Mouse (Mus musculus) lung, adult 2 months (tissue): Measurements from ENCODE around the gene Ankrd65. TPM values are rescaled to one million over a fixed set of nuclear protein-coding genes. Genes with fewer than 3 reads are reported as not detected.
"Not testable (repeated sequence)": the region's sequence is repeated elsewhere in the genome, so short reads cannot be mapped to it uniquely, and the experiment has no call there.

Source experiments
- DNase-seq: peaks from one replicate; pipeline ENCODE4 v3.0.0; 2022
- H3K4me1 ChIP-seq: fragments of 200-500 bp; 2 replicates; pipeline ENCODE4 v1.6.1; 2011; ENCODE audit warnings: low read length; ENCODE audit not compliant: control insufficient read depth, insufficient read depth
- H3K4me3 ChIP-seq: fragments of 200-500 bp; replicated peaks from 2 replicates; pipeline ENCODE3; 2011; ENCODE audit warnings: low read depth, mild to moderate bottlenecking, control low read depth, low read length; ENCODE audit errors: extremely low read depth
- CTCF ChIP-seq: fragments of 200-500 bp; IDR thresholded peaks from 2 replicates; pipeline ENCODE4 v1.5.1; 2011; ENCODE audit warnings: mild to moderate bottlenecking, low read length, control low read depth; ENCODE audit not compliant: insufficient read depth
- POLR2A ChIP-seq: fragments of 200-500 bp; IDR thresholded peaks from 2 replicates; pipeline ENCODE4 v1.6.1; 2011; ENCODE audit warnings: low read depth, mild to moderate bottlenecking, control low read depth, low read length, borderline replicate concordance; ENCODE audit errors: extremely low read depth
- WGBS: fragments of 180-500 bp; shearing (Covaris S2); methylation state at CpG from one replicate; pipeline ENCODE4 v1.1.7; 2018; 5-methylcytosine and 5-hydroxymethylcytosine counted together
- polyA plus RNA-seq: library from polyadenylated mRNA; depleted of rRNA; stranded (reverse); fragments of >200 nt; gene quantifications from 2 replicates; pipeline ENCODE4 v1.2.3, GENCODE M21; 2012

Ankrd65 gene
- polyA plus RNA-seq, 1 experiment, result 17.3 TPM

DNA sequence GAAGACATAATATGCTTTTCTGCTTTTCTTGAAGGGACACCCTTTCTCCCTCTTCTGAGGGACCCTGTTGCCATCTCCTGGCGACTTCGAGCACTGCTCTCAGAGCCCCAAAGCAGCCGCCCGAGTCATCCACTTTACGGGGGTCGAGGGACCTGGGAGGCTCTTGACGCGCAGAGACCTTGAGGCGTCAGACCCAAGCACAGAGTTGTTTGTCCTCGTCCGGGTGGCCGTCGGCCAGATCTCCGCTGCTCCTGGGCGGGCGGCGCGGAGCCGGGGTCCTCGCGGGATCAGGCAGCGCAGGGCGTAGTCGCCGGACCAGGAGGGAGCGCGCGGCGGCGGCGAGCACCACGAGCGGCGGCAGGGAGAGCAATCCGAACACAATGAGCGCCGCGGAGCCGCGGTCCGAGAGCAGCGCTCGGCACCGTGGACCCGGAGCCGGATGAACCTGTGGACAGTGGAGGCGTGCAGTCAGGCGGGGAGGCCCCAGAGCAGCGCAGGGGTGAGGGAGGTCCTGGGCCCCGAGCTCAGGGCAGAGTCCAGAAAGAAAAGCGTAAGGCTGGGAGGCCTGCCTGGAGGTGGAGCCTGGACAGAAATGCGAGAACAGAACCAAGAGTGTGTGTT lies 6.0 kb upstream of the Ankrd65 start:
- peak overlapping the region; percentile 70 for H3K4me3 ChIP-seq
- H3K4me1 ChIP-seq, result no peaks in the 10 kb centered on the region
- peak; percentile 81 for DNase-seq
- no peak for TF ChIP-seq POLR2A
- peak; percentile 68 for TF ChIP-seq CTCF
- under 1% methylated on average over 52 of the region's 52 CpGs for WGBS

DNA sequence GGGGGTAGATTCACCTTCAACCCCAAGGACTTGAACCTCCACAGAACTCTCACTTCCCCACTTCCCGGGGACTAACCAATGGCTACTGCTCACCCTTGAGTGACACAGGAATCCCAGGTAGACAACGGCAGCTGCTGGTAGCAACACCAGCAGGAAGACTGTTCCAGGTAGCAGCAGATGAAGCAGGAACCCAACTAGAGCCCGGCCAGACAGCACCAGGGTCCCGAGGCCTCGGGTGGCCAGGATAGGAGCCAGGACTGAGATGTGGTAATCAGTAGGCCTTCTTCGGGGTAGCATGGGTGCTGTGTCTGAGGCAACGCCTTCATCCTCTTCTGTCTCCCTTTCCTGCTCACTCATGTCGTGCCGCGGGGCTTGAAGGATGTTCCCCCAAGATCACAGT lies 5.0 kb upstream of the Ankrd65 start:
- H3K4me1 ChIP-seq, result no peaks in the 10 kb centered on the region
- WGBS, result 83% methylated on average over 10 of the region's 10 CpGs
- TF ChIP-seq CTCF, result no peak
- TF ChIP-seq POLR2A, result no peak
- no peak overlapping the region for H3K4me3 ChIP-seq
- DNase-seq, result no peak

DNA sequence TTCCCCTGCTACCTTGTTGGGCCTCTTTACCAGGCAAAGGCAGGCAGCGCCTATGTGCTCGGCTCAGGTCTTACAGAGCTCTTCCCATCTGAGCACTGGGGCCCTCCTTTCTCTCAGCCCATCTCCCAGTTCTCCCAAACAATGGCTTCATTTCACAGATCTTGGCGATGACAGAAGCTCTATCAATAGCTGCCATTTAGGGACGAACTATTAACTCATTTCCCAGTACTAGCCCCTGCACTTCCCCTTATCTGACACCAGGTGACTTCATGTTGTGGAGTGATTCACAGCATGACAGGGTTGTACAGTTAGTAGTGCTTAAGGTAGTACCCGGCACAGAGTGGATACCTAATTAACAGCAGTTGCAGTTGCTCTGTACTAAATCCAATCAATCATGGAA lies 4.4 kb upstream of the Ankrd65 start, which contains the start of gene Tmem88b:
Gene Tmem88b (minus strand): TSS at position 56 of the 400 bp plus-strand sequence.
- no peak within 1 kb of the TSS for H3K4me3 ChIP-seq

DNA sequence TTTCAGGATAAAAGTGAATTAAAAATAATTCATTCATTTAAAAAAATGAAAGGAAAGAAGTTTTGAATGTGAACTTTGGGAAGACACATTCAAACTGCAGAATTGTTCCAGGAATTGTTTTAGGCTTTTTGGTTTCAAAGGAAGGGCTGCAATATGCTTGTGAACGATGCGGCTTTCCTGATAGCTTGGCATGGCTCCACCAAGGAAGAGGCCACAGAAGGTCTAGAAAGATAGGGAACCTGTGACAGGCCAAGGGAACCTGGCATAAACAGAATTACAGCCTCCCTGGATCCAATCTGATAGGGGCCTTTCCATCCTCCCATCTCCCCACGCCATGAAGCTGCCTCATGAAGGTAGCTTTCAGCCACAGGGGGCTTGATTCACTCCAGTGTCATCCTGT lies 1.9 kb upstream of the Ankrd65 start:
- Histone ChIP-seq H3K4me1 (no peaks in the 10 kb centered on the region), H3K4me3 (no peak overlapping the region)
- WGBS, result 61% methylated on average over 3 of the region's 3 CpGs
- TF ChIP-seq CTCF (no peak), POLR2A (no peak)
- DNase-seq, result no peak

More for the DNA sequence above, 4.4 kb upstream of the Ankrd65 start, which contains the start of gene Tmem88b:
- H3K4me1 ChIP-seq, result no peaks in the 10 kb centered on the region
- DNase-seq, result no peak
- no peak for TF ChIP-seq POLR2A
- TF ChIP-seq CTCF, result no peak
- 67% methylated on average over 5 of the region's 5 CpGs for WGBS

DNA sequence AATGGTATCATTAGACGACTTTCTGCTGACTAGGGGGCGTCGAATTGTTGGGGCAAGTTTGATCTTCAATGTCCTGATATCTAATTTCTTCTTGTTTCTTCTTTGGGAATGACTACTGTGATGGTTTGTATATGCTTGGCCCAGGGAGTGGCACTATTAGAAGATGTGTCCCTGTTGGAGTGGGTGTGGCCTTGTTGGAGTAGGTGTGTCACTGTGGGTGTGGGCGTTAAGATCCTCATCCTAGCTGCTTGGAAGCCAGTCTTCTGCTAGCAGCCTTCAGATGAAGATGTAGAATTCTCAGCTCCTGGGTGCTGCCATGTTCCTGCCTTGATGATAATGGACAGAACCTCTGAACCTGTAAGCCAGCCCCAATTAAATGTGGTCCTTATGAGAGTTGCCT lies 1.4 kb upstream of the Ankrd65 start:
- H3K4me1 ChIP-seq, H3K4me3 ChIP-seq, DNase-seq: not testable (repeated sequence)
- 77% methylated on average over 4 of the region's 4 CpGs for WGBS

DNA sequence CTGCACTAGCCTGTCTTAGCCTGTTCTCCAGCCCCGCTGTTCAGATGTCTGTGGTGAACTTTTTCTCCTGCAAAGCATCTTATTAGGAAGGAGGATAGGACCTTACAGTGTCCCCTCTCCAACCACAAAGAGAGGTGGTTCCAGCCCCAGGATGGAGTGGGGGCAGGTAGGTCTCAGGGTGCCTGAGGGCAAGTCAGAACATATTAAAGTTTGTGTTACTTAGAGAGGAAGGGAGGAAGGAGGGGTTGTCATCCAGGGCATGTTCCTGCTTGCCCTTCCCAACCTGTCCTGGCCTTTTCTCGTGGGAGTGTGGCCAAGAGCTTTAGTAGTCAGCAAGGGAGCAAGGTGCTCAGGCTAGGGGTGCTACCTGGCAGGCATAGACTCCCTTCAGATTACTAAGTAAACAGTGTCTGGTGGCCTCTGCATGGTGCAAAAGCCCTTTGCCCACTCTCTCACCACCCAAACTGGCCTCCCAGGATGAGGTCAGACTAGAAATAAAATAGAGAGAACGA lies 467 bp downstream of the Ankrd65 start:
- no peaks in the 10 kb centered on the region for H3K4me1 ChIP-seq
- no peak for TF ChIP-seq CTCF
- TF ChIP-seq POLR2A, result no peak
- no peak overlapping the region for H3K4me3 ChIP-seq
- no peak for DNase-seq
- 47% methylated on average over 3 of the region's 3 CpGs for WGBS

DNA sequence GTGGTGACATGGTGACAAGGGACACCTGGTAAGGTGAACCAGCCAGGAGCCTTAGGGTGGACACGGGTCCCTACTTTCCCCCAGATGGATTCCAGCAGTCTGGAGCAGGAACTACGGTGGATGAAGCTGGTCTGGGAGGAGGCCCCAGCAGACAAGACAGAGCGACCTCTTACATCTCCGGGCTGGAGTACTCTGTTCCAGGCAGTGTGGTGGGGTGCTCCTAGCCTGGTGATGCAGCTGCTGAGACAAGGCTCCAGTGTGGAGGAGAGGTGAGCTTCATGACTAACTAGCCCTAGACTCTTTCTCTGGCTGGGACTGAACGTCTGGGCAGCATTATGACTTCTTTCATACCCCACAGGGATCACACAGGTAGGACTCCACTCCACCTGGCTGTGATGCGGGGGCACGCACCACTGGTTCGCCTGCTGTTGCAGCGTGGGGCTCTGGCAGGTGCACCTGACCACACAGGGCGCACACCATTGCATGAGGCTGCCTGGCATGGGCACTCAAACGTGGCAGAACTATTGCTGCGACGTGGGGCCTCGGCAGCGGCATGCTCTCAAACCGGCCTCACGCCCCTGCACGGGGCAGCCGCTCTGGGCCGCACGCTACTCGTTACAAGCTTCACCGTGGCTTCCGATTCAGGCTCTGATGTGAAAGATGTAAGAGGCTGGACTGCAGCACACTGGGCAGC lies 1.1 kb downstream of the Ankrd65 start:
- no peak for DNase-seq
- TF ChIP-seq POLR2A (no peak), CTCF (no peak)
- Histone ChIP-seq H3K4me3 (no peak overlapping the region), H3K4me1 (no peaks in the 10 kb centered on the region)
- 78% methylated on average over 24 of the region's 24 CpGs for WGBS

DNA sequence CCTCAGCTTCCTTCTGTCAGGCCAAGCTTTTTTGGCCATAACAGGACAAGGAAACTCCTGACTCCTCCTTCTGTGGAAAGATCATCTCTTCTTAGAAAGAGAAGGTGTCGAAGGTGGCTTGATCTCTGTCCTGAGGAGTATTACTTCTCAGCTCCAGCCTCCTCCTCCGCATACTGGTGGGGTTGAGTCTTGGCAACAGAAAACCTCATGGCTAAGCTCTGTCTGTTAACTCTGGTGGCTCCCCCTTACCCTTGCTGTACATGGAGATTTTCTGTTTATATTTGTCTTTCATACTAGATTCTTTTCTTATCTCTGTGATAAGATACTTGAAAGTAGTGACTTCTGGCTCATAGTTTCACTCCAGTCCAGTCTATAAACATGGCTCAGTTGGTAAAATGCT lies 3.5 kb downstream of the Ankrd65 start:
- DNase-seq, result no peak
- 46% methylated on average over 2 of the region's 2 CpGs for WGBS
- Histone ChIP-seq H3K4me3 (no peak overlapping the region), H3K4me1 (no peaks in the 10 kb centered on the region)
- TF ChIP-seq CTCF (no peak), POLR2A (no peak)

DNA sequence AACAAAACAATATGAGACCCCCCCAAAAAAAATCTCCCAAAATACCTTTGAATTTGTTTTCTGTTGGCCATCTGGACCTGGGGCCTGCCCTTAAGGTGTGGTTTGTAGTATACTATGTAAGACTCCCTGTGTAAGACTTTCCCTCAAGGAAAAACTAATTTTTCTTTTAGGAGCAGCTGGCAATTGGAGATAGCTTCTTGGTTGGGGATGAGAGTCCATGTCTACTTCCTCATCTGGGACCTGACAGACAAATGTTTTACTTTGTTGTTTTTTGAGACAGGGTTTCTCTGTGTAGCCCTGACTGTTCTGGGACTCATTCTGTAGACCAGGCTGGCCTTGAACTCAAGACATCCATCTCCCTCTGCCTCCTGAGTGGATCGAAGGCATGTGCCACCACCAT lies 11.8 kb downstream of the Ankrd65 start:
- Histone ChIP-seq H3K4me1 (peaks cover 7% of the 10 kb centered on the region), H3K4me3 (no peak overlapping the region)
- no peak for TF ChIP-seq POLR2A
- TF ChIP-seq CTCF, result no peak
- DNase-seq, result no peak
- 100% methylated on average over 1 of the region's 1 CpGs for WGBS

DNA sequence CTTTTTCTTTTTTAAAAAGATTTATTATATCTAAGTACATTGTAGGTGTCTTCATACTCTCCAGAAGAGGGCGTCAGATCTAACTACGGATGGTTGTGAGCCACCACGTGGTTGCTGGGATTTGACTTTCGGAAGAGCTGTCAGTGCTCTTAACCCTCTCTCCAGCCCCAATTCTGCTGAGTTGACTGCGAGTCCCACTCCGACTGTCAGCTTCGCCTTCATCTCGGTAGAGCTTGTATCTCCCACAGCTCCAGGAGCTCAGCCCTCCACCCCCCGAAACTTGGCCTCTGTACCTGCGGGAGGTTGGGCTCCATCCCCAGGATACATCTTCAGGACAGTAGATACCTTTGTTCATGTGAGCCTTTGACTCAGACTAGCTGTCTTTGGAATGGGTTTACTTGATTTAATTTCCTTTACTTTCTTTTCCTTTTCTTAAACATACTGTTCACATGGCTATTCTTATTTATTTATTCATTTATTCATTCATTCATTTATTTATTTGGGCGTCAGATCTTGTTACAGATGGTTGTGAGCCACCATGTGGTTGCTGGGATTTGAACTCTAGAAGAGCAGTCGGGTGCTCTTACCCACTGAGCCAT lies 12.6 kb downstream of the Ankrd65 start, which contains the start of gene Mrpl20:
Gene Mrpl20 (plus strand): TSS at position 138 of the 599 bp plus-strand sequence.
- DNase-seq, result no peak
- H3K4me3 ChIP-seq, result peak within 1 kb of the TSS; percentile 80
- H3K4me1 ChIP-seq, result peaks cover 7% of the 10 kb centered on the region
- 8% methylated on average over 12 of the region's 12 CpGs for WGBS
- TF ChIP-seq POLR2A (no peak), CTCF (0 out of 2 replicates have a peak, but pooled peaks have one; percentile 9)
